Mouse (Mus musculus): ENCODE results near the gene Ccdc70.

GRCm38 (mm10) chr8:21932610-21933009, 37.0 kb upstream of the Ccdc70 start, which contains the start of gene Defb15:
- TF ChIP-seq HCFC1 (IDR thresholded peaks at IDR 0.05; ENCODE audit: borderline replicate concordance, insufficient read depth, low read length) (no peak), ZC3H11A (IDR thresholded peaks at IDR 0.05; ENCODE audit: borderline replicate concordance, low read depth, low read length) (no peak), CHD2 (IDR thresholded peaks at IDR 0.05; ENCODE audit: low read depth, low read length) (no peak)
